Mouse (Mus musculus): ENCODE data around the gene Dpf1.

- TF ChIP-seq GATA1 (IDR thresholded peaks at IDR 0.05; ENCODE audit: borderline replicate concordance, low read length) (no peak), FLI1 (IDR thresholded peaks at IDR 0.05; ENCODE audit: low read length) (no peak)
Observed at GRCm38 (mm10) chr7:29367166-29368003, 63.6 kb downstream of the Dpf1 start.

All from megakaryocyte, embryonic 14.5 days (primary cell).